Comparison of ENCODE assay signal across 9 mouse cellular contexts in genomic region chr7:28546649-28547048, GRCm38 (mm10). TPM values are rescaled to one million over a fixed set of nuclear protein-coding genes. Genes with fewer than 3 reads are reported as not detected.
DNase-seq lines count a peak whose midpoint lies in the region; ATAC-seq lines count a peak whose summit lies in the region.
"Had no signal": no experiment of that assay in that cellular context is flagged by ENCODE, and none has a peak within 500 bp of the region (broad histone marks: within the 10 kb centered on the region; RNA-seq: fewer than 3 reads in every experiment).

No protein-coding gene starts in this region.

- H3K4me2 ChIP-seq in forebrain, embryonic 16.5 days (ENCODE audit: low read length) = peak overlapping the region; percentile 53
- peak overlapping the region; percentile 57 for H3K4me2 ChIP-seq in limb, embryonic 13.5 days (replicated peaks)

- no peak for ATAC-seq in megakaryocyte, adult 5-6 weeks (ENCODE audit: poor library complexity, severe bottlenecking)
- ATAC-seq in forebrain, embryonic 16.5 days = no peak
- ATAC-seq in limb, embryonic 13.5 days (ENCODE audit: low FRiP score, low read depth) = no peak

- H3K36me3 ChIP-seq in megakaryocyte, embryonic 14.5 days (replicated peaks; ENCODE audit: low read length) = no peaks in the 10 kb centered on the region
- H3K36me3 ChIP-seq in forebrain, embryonic 16.5 days (ENCODE audit: control insufficient read depth, insufficient read depth) = no peaks in the 10 kb centered on the region
- no peaks in the 10 kb centered on the region for H3K36me3 ChIP-seq in limb, embryonic 13.5 days

- 2% methylated on average over 22 of the region's 22 CpGs for WGBS in forebrain, embryonic 16.5 days
- 2% methylated on average over 20 of the region's 22 CpGs for WGBS in limb, embryonic 13.5 days

- H3K4me3 ChIP-seq in megakaryocyte, embryonic 14.5 days (replicated peaks) = peak overlapping the region; percentile 84
- H3K4me3 ChIP-seq in forebrain, embryonic 16.5 days (replicated peaks; ENCODE audit: low read length) = peak overlapping the region; percentile 28
- H3K4me3 ChIP-seq in limb, embryonic 13.5 days = peak overlapping the region; percentile 34

- H3K9me3 ChIP-seq in megakaryocyte, embryonic 14.5 days = no peaks in the 10 kb centered on the region
- H3K9me3 ChIP-seq in forebrain, embryonic 16.5 days (ENCODE audit: control insufficient read depth, low read length) = no peaks in the 10 kb centered on the region
- no peaks in the 10 kb centered on the region for H3K9me3 ChIP-seq in limb, embryonic 13.5 days

- peak; percentile 42 for DNase-seq in retina, postnatal 1 day
- no peak for DNase-seq in adrenal gland, adult (ENCODE audit: inconsistent age in 2 of 2, low spot score in 1 of 2)
- DNase-seq in spleen, adult 12 weeks (ENCODE audit: low spot score) = no peak
- DNase-seq: left cerebral cortex, postnatal 4 days; spleen, adult 18-20 months had no signal

- H3K4me1 ChIP-seq in megakaryocyte, embryonic 14.5 days = peaks cover 48% of the 10 kb centered on the region
- H3K4me1 ChIP-seq in forebrain, embryonic 16.5 days (replicated peaks; ENCODE audit: control insufficient read depth, insufficient read depth, low read length) = peaks cover 8% of the 10 kb centered on the region
- H3K4me1 ChIP-seq in limb, embryonic 13.5 days = peaks cover 19% of the 10 kb centered on the region

- peaks cover 42% of the 10 kb centered on the region for H3K27me3 ChIP-seq in megakaryocyte, embryonic 14.5 days (replicated peaks)
- H3K27me3 ChIP-seq in forebrain, embryonic 16.5 days (replicated peaks; ENCODE audit: control insufficient read depth, insufficient read depth, low read length) = peaks cover 31% of the 10 kb centered on the region
- peaks cover 55% of the 10 kb centered on the region for H3K27me3 ChIP-seq in limb, embryonic 13.5 days

- H3K27ac ChIP-seq in forebrain, embryonic 16.5 days (ENCODE audit: low read length) = no peak overlapping the region
- H3K27ac ChIP-seq in limb, embryonic 13.5 days = no peak overlapping the region

- H3K9ac ChIP-seq in forebrain, embryonic 16.5 days (replicated peaks; ENCODE audit: low read depth, low read length) = no peak overlapping the region
- H3K9ac ChIP-seq in limb, embryonic 13.5 days = peak overlapping the region; percentile 51; the same call in 1 of the 2 replicates

RNA-seq across cellular contexts. Expression of gene Nccrp1, which starts 0.4 kb away (rescaled TPM):
- polyA plus RNA-seq in megakaryocyte, embryonic 14.5 days (2012; ENCODE audit: insufficient read depth, low replicate concordance) = 0.28 TPM in 1 of 2 replicates, not detected in the other
- 1.4 and 2.2 TPM in 2 replicates for total RNA-seq in megakaryocyte, adult 5-6 weeks (2015)
- total RNA-seq in megakaryocyte, adult 5-6 weeks (2017) = 0.26 TPM in 1 of 2 replicates, not detected in the other
- polyA plus RNA-seq in forebrain, embryonic 16.5 days (2015; fragmentation: Nextera tagmentation; extraction: Ambion mirVana) = not detected in 2 replicates
- not detected in 2 replicates for polyA plus RNA-seq in limb, embryonic 13.5 days (2015; fragmentation: Nextera tagmentation; extraction: Ambion mirVana)
- total RNA-seq: left cerebral cortex, postnatal 4 days had no signal

RNA-seq across cellular contexts. Expression of gene Sycn, which starts 6.0 kb away (rescaled TPM):
- polyA plus RNA-seq in megakaryocyte, embryonic 14.5 days (2012; ENCODE audit: insufficient read depth, low replicate concordance) = not detected in 2 replicates
- total RNA-seq in megakaryocyte, adult 5-6 weeks (2015) = not detected in 2 replicates
- total RNA-seq in megakaryocyte, adult 5-6 weeks (2017) = not detected in 2 replicates
- not detected in 2 replicates for polyA plus RNA-seq in forebrain, embryonic 16.5 days (2015; fragmentation: Nextera tagmentation; extraction: Ambion mirVana)
- polyA plus RNA-seq in limb, embryonic 13.5 days (2015; fragmentation: Nextera tagmentation; extraction: Ambion mirVana) = not detected in 2 replicates
- total RNA-seq: left cerebral cortex, postnatal 4 days had no signal

RNA-seq across cellular contexts. Expression of gene Ifnl3, which starts 24.0 kb away (rescaled TPM):
- not detected in 2 replicates for polyA plus RNA-seq in megakaryocyte, embryonic 14.5 days (2012; ENCODE audit: insufficient read depth, low replicate concordance)
- total RNA-seq in megakaryocyte, adult 5-6 weeks (2015) = not detected in 2 replicates
- not detected in 2 replicates for total RNA-seq in megakaryocyte, adult 5-6 weeks (2017)
- not detected in 2 replicates for polyA plus RNA-seq in forebrain, embryonic 16.5 days (2015; fragmentation: Nextera tagmentation; extraction: Ambion mirVana)
- polyA plus RNA-seq in limb, embryonic 13.5 days (2015; fragmentation: Nextera tagmentation; extraction: Ambion mirVana) = not detected in 2 replicates
- total RNA-seq: left cerebral cortex, postnatal 4 days had no signal

RNA-seq across cellular contexts. Expression of gene Ifnl2, which starts 36.4 kb away (rescaled TPM):
- not detected in 2 replicates for polyA plus RNA-seq in megakaryocyte, embryonic 14.5 days (2012; ENCODE audit: insufficient read depth, low replicate concordance)
- total RNA-seq in megakaryocyte, adult 5-6 weeks (2015) = not detected in 2 replicates
- not detected in 2 replicates for total RNA-seq in megakaryocyte, adult 5-6 weeks (2017)
- not detected in 2 replicates for polyA plus RNA-seq in forebrain, embryonic 16.5 days (2015; fragmentation: Nextera tagmentation; extraction: Ambion mirVana)
- not detected in 2 replicates for polyA plus RNA-seq in limb, embryonic 13.5 days (2015; fragmentation: Nextera tagmentation; extraction: Ambion mirVana)
- total RNA-seq: left cerebral cortex, postnatal 4 days had no signal

RNA-seq across cellular contexts. Expression of gene Samd4b, which starts 51.3 kb away (rescaled TPM):
- polyA plus RNA-seq in megakaryocyte, embryonic 14.5 days (2012; ENCODE audit: insufficient read depth, low replicate concordance) = 125 and 217 TPM in 2 replicates
- 30.2 and 35.4 TPM in 2 replicates for total RNA-seq in megakaryocyte, adult 5-6 weeks (2015)
- total RNA-seq in megakaryocyte, adult 5-6 weeks (2017) = 6.1 and 7.1 TPM in 2 replicates
- polyA plus RNA-seq in forebrain, embryonic 16.5 days (2015; fragmentation: Nextera tagmentation; extraction: Ambion mirVana) = 25.3 and 26.3 TPM in 2 replicates
- polyA plus RNA-seq in limb, embryonic 13.5 days (2015; fragmentation: Nextera tagmentation; extraction: Ambion mirVana) = 26.7 and 31.7 TPM in 2 replicates

Comparison
In these comparisons a context has a peak if more than half of its experiments do, and no peak if none do; other contexts are left out.
1. H3K4me3 ChIP-seq: peak in every context shown above with its lines; median percentile 84 in megakaryocyte, embryonic 14.5 days; 34 in limb, embryonic 13.5 days; 28 in forebrain, embryonic 16.5 days.